Mouse (Mus musculus): ENCODE measurements at regions not wholly inside any gene's neighbourhood (a gene's known extent, or its start where the extent isn't known, plus 50 kb on each side); places are given as distances from the start of the nearest gene placed in this dataset.
A peak's percentile ranks its signal among the peaks of the same experiment; 100 is the strongest.
"Not testable (repeated sequence)": the region's sequence is repeated elsewhere in the genome, so short reads cannot be mapped to it uniquely, and the experiment has no call there.

DNA sequence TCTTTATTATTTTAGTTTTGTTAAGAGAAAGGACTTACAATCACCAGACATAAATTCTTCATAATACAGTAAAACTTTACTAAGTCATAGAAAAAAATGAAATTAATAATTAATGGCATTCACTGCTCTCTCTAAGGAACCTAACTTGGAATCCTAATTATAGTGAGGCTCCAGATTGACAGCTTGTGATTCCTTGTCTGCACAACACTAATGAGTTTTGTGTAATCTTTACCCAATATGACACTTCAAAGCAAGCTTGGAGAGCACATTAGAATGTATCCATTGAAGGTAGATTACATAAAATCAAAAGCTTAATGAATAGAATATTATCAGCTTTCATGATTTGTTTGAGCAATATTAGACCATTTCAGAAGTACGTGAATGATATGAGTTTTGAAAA lies 1914.7 kb downstream of the Efna5 start:
- H3K27me3 ChIP-seq (replicated peaks; ENCODE audit: control insufficient read depth, insufficient read depth, low read length): no peaks in the 10 kb centered on the region
- no peak overlapping the region for H3K27ac ChIP-seq (ENCODE audit: low read depth, low read length)
- H3K4me2 ChIP-seq (ENCODE audit: low read length): no peak overlapping the region
- H3K9me3 ChIP-seq (replicated peaks; ENCODE audit: control insufficient read depth, low read length): no peaks in the 10 kb centered on the region
- H3K36me3 ChIP-seq (ENCODE audit: control insufficient read depth, insufficient read depth, low read length): no peaks in the 10 kb centered on the region
- H3K4me3 ChIP-seq (ENCODE audit: low read depth, low read length): no peak overlapping the region
- no peaks in the 10 kb centered on the region for H3K4me1 ChIP-seq (ENCODE audit: control insufficient read depth, insufficient read depth, low read length)
- H3K9ac ChIP-seq (ENCODE audit: low read length): no peak overlapping the region
- ATAC-seq (no peak), DNase-seq (ENCODE audit: low spot score) (peak; percentile 30)
- 36% methylated on average over 1 of the region's 1 CpGs for WGBS

DNA sequence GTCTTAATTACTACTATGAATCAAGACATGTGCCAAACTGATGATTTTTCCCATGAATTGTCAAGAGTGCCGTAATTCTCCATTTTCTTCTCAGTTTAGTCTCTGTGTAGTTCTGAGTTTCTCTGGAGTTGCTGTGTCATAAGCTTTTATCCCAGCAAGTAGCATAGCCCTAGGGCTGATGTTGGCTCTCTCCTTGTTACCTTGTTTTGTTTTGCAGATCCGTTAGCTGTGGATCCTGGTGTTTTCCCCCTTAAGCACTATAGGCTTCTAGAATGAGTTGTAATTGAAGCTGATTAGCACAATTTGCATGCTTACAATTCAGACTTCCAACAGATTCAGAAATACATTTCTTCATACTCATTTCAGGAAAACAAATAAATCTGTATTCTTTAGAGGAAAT lies 1915.5 kb downstream of the Efna5 start:
- Histone ChIP-seq H3K36me3 (ENCODE audit: control insufficient read depth, insufficient read depth, low read length) (no peaks in the 10 kb centered on the region), H3K27ac (ENCODE audit: low read depth, low read length) (no peak overlapping the region), H3K4me1 (ENCODE audit: control insufficient read depth, insufficient read depth, low read length) (no peaks in the 10 kb centered on the region), H3K4me3 (ENCODE audit: low read depth, low read length) (no peak overlapping the region), H3K4me2 (ENCODE audit: low read length) (no peak overlapping the region), H3K9me3 (replicated peaks; ENCODE audit: control insufficient read depth, low read length) (no peaks in the 10 kb centered on the region), H3K27me3 (replicated peaks; ENCODE audit: control insufficient read depth, insufficient read depth, low read length) (no peaks in the 10 kb centered on the region), H3K9ac (ENCODE audit: low read length) (no peak overlapping the region)
- ATAC-seq: no peak
- WGBS: 13% methylated on average over 2 of the region's 2 CpGs
- DNase-seq (ENCODE audit: low spot score): peak; percentile 12

DNA sequence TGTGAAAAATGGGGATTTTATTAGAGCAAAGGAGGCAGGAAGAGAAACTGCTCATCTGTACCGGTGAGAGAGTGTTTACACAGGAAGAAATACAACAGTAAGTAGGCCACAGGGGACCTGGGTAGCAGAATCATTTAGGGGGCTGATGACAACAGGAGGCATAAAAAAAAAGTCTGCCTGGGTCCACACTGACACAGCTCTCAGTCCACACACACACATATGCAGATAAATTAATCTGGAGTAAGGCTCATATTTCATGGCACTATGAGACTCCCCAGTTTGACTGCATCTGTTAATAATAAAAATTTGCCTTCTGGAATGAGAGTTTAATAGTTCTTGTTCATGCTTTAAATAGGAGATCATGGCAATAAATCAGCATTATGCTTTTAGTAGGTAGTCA lies 1929.7 kb downstream of the Efna5 start:
- ATAC-seq (no peak), DNase-seq (ENCODE audit: low spot score) (no peak)
- 83% methylated on average over 1 of the region's 1 CpGs for WGBS
- H3K36me3 ChIP-seq (ENCODE audit: control insufficient read depth, insufficient read depth, low read length): no peaks in the 10 kb centered on the region
- no peak overlapping the region for H3K9ac ChIP-seq (ENCODE audit: low read length)
- no peaks in the 10 kb centered on the region for H3K4me1 ChIP-seq (ENCODE audit: control insufficient read depth, insufficient read depth, low read length)
- H3K4me2 ChIP-seq (ENCODE audit: low read length): no peak overlapping the region
- H3K9me3 ChIP-seq (replicated peaks; ENCODE audit: control insufficient read depth, low read length): no peaks in the 10 kb centered on the region
- H3K27ac ChIP-seq (ENCODE audit: low read depth, low read length): no peak overlapping the region
- H3K27me3 ChIP-seq (replicated peaks; ENCODE audit: control insufficient read depth, insufficient read depth, low read length): no peaks in the 10 kb centered on the region
- H3K4me3 ChIP-seq (ENCODE audit: low read depth, low read length): no peak overlapping the region

- ATAC-seq (no peak), DNase-seq (ENCODE audit: low spot score) (no peak)
- no peak overlapping the region for H3K4me3 ChIP-seq (ENCODE audit: low read depth, low read length)
- H3K9ac ChIP-seq (ENCODE audit: low read length): no peak overlapping the region
- 81% methylated on average over 1 of the region's 1 CpGs for WGBS
- H3K4me1 ChIP-seq (ENCODE audit: control insufficient read depth, insufficient read depth, low read length): no peaks in the 10 kb centered on the region
- H3K4me2 ChIP-seq (ENCODE audit: low read length): no peak overlapping the region
- H3K36me3 ChIP-seq (ENCODE audit: control insufficient read depth, insufficient read depth, low read length): no peaks in the 10 kb centered on the region
- no peaks in the 10 kb centered on the region for H3K27me3 ChIP-seq (replicated peaks; ENCODE audit: control insufficient read depth, insufficient read depth, low read length)
- H3K27ac ChIP-seq (ENCODE audit: low read depth, low read length): no peak overlapping the region
- no peaks in the 10 kb centered on the region for H3K9me3 ChIP-seq (replicated peaks; ENCODE audit: control insufficient read depth, low read length)
Measured at GRCm38 (mm10) chr17:60937754-60938508, 1924.8 kb upstream of the Nudt12 start.

- DNase-seq (ENCODE audit: low spot score) (no peak), ATAC-seq (no peak)
- Histone ChIP-seq H3K4me2 (ENCODE audit: low read length) (no peak overlapping the region), H3K4me3 (ENCODE audit: low read depth, low read length) (no peak overlapping the region), H3K27me3 (replicated peaks; ENCODE audit: control insufficient read depth, insufficient read depth, low read length) (no peaks in the 10 kb centered on the region), H3K9me3 (replicated peaks; ENCODE audit: control insufficient read depth, low read length) (no peaks in the 10 kb centered on the region), H3K4me1 (ENCODE audit: control insufficient read depth, insufficient read depth, low read length) (no peaks in the 10 kb centered on the region), H3K36me3 (ENCODE audit: control insufficient read depth, insufficient read depth, low read length) (no peaks in the 10 kb centered on the region), H3K27ac (ENCODE audit: low read depth, low read length) (no peak overlapping the region), H3K9ac (ENCODE audit: low read length) (no peak overlapping the region)
Measured at GRCm38 (mm10) chr17:60934223-60934622, 1921.1 kb upstream of the Nudt12 start.

DNA sequence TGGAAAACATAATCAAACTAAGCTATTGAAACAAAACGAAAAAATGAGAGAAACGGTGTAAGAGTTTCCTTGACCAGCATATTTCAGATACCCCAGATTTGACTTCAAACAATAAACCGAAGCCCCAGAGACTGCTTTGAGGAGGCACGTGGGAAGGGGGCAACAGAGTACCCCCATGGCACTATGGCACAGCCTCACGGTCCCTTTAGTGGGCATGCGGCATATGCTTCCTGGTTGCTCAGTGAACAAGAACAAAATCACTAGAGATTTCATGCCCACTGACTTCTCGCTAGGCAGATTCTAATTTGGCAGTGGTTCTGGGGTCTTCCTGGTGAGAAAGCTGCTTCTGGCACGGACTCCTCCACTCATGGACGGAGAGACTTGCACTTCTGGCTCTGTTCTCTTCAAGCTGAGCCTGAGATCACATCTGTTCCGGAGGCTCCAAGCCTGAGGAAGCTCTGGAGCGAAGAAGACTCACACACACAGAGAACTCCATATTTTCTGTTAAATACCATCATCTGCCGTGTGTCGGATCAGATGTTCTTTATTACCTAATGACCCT lies 1912.7 kb upstream of the Nudt12 start:
- DNase-seq (ENCODE audit: low spot score) (peak; percentile 12), ATAC-seq (no peak)
- Histone ChIP-seq H3K9ac (ENCODE audit: low read length) (no peak overlapping the region), H3K27ac (ENCODE audit: low read depth, low read length) (no peak overlapping the region), H3K36me3 (ENCODE audit: control insufficient read depth, insufficient read depth, low read length) (no peaks in the 10 kb centered on the region), H3K4me3 (ENCODE audit: low read depth, low read length) (no peak overlapping the region), H3K4me1 (ENCODE audit: control insufficient read depth, insufficient read depth, low read length) (no peaks in the 10 kb centered on the region), H3K27me3 (replicated peaks; ENCODE audit: control insufficient read depth, insufficient read depth, low read length) (no peaks in the 10 kb centered on the region), H3K4me2 (ENCODE audit: low read length) (no peak overlapping the region), H3K9me3 (replicated peaks; ENCODE audit: control insufficient read depth, low read length) (no peaks in the 10 kb centered on the region)
- 81% methylated on average over 13 of the region's 13 CpGs for WGBS

- not testable (repeated sequence) for H3K36me3 ChIP-seq (ENCODE audit: control insufficient read depth, insufficient read depth, low read length); H3K9me3 ChIP-seq (replicated peaks; ENCODE audit: control insufficient read depth, low read length); ATAC-seq; H3K9ac ChIP-seq (ENCODE audit: low read length); DNase-seq (ENCODE audit: low spot score); H3K4me2 ChIP-seq (ENCODE audit: low read length); H3K27ac ChIP-seq (ENCODE audit: low read depth, low read length); H3K27me3 ChIP-seq (replicated peaks; ENCODE audit: control insufficient read depth, insufficient read depth, low read length); H3K4me3 ChIP-seq (ENCODE audit: low read depth, low read length); H3K4me1 ChIP-seq (ENCODE audit: control insufficient read depth, insufficient read depth, low read length)
- 90% methylated on average over 1 of the region's 1 CpGs for WGBS
Measured at GRCm38 (mm10) chr17:60882721-60883120, 1869.5 kb upstream of the Nudt12 start.

GRCm38 (mm10) chr17:60857445-60857844 lies 1844.3 kb upstream of the Nudt12 start:
- no peak overlapping the region for H3K27ac ChIP-seq (ENCODE audit: low read depth, low read length)
- WGBS: 91% methylated on average over 3 of the region's 3 CpGs
- H3K27me3 ChIP-seq (replicated peaks; ENCODE audit: control insufficient read depth, insufficient read depth, low read length): no peaks in the 10 kb centered on the region
- no peaks in the 10 kb centered on the region for H3K9me3 ChIP-seq (replicated peaks; ENCODE audit: control insufficient read depth, low read length)
- DNase-seq (ENCODE audit: low spot score) (no peak), ATAC-seq (no peak)
- H3K4me2 ChIP-seq (ENCODE audit: low read length): no peak overlapping the region
- no peaks in the 10 kb centered on the region for H3K36me3 ChIP-seq (ENCODE audit: control insufficient read depth, insufficient read depth, low read length)
- no peaks in the 10 kb centered on the region for H3K4me1 ChIP-seq (ENCODE audit: control insufficient read depth, insufficient read depth, low read length)
- H3K4me3 ChIP-seq (ENCODE audit: low read depth, low read length): no peak overlapping the region
- no peak overlapping the region for H3K9ac ChIP-seq (ENCODE audit: low read length)

- Histone ChIP-seq H3K36me3 (ENCODE audit: control insufficient read depth, insufficient read depth, low read length) (no peaks in the 10 kb centered on the region), H3K4me2 (ENCODE audit: low read length) (no peak overlapping the region), H3K9ac (ENCODE audit: low read length) (no peak overlapping the region), H3K27ac (ENCODE audit: low read depth, low read length) (no peak overlapping the region), H3K4me1 (ENCODE audit: control insufficient read depth, insufficient read depth, low read length) (no peaks in the 10 kb centered on the region), H3K27me3 (replicated peaks; ENCODE audit: control insufficient read depth, insufficient read depth, low read length) (no peaks in the 10 kb centered on the region), H3K4me3 (ENCODE audit: low read depth, low read length) (no peak overlapping the region), H3K9me3 (replicated peaks; ENCODE audit: control insufficient read depth, low read length) (no peaks in the 10 kb centered on the region)
- no peak for DNase-seq (ENCODE audit: low spot score)
- ATAC-seq: no peak
- WGBS: 82% methylated on average over 3 of the region's 3 CpGs
Measured at GRCm38 (mm10) chr17:60854659-60855058, 1841.5 kb upstream of the Nudt12 start.
